Mouse (Mus musculus) hindbrain, embryonic 13.5 days (tissue): ENCODE results near the gene Lekr1. TPM values are rescaled to one million over a fixed set of nuclear protein-coding genes. Genes with fewer than 3 reads are reported as not detected.

Experiments
- ATAC-seq: fragments of 200-750 bp; cut with Nextera tagmentation; 2 replicates; pipeline ENCODE4 v1.8.0; 2017; ENCODE audit warnings: moderate TSS enrichment; ENCODE audit not compliant: low FRiP score
- H3K27ac ChIP-seq: fragments of 300-500 bp; sonication (generic); 2 replicates; pipeline ENCODE4 v1.5.1; 2015; ENCODE audit warnings: inconsistent platforms, mild to moderate bottlenecking, moderate library complexity
- H3K27me3 ChIP-seq: fragments of 300-500 bp; sonication (generic); 2 replicates; pipeline ENCODE4 v1.6.1; 2015; ENCODE audit warnings: mild to moderate bottlenecking, inconsistent platforms
- H3K36me3 ChIP-seq: fragments of 300-500 bp; sonication (generic); 2 replicates; pipeline ENCODE4 v1.6.1; 2015; ENCODE audit warnings: mild to moderate bottlenecking, inconsistent platforms
- H3K4me1 ChIP-seq: fragments of 300-500 bp; sonication (generic); replicated peaks from 2 replicates; pipeline ENCODE4 v1.6.1; 2015; ENCODE audit warnings: inconsistent platforms
- H3K4me2 ChIP-seq: fragments of 300-500 bp; sonication (generic); 2 replicates; pipeline ENCODE4 v1.6.1; 2015; ENCODE audit warnings: inconsistent platforms, mild to moderate bottlenecking, moderate library complexity
- H3K4me3 ChIP-seq: fragments of 300-500 bp; sonication (generic); 2 replicates; pipeline ENCODE4 v1.5.1; 2015; ENCODE audit warnings: mild to moderate bottlenecking, inconsistent platforms
- H3K9ac ChIP-seq: fragments of 300-500 bp; sonication (generic); 2 replicates; pipeline ENCODE4 v1.6.1; 2015; ENCODE audit warnings: mild to moderate bottlenecking, inconsistent platforms
- H3K9me3 ChIP-seq: fragments of 300-500 bp; sonication (generic); 2 replicates; pipeline ENCODE4 v1.6.1; 2016; ENCODE audit warnings: inconsistent platforms
- WGBS: fragments of 180-500 bp; shearing (Covaris S2); methylation state at CpG from one replicate; pipeline ENCODE4 v1.1.7; 2015; 5-methylcytosine and 5-hydroxymethylcytosine counted together
- polyA plus RNA-seq: library from polyadenylated mRNA; unstranded; fragments of >200 nt; fragmentation: Nextera tagmentation; extraction: Ambion mirVana; gene quantifications from 2 replicates; pipeline ENCODE4 v1.2.1, GENCODE M21; 2015

Lekr1 gene
- polyA plus RNA-seq, 1 experiment from 2014 or later = 8.6 TPM

DNA sequence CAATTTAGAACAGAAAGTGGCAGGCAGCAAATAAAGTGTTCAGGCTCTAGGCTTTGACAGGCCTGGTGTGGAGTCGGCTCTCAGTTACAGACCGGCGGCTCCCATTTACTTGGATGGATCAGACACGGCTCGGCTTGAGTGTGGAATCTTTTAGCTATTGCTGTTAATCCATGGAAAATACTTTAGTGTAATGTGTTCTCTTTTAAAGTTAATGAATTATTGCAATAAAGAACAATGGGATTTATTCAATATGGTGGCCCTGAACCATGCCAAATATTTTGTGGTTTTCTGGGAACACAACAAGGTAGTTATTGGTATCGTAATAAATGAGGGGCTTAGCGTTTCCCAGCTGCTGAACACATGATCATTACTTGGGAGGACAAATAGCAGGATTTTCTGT is 28.7 kb upstream of the Lekr1 start:
- Histone ChIP-seq H3K4me3 (no peak overlapping the region), H3K4me2 (no peak overlapping the region), H3K9ac (no peak overlapping the region), H3K27me3 (no peaks in the 10 kb centered on the region), H3K4me1 (peaks cover 7% of the 10 kb centered on the region), H3K9me3 (no peaks in the 10 kb centered on the region), H3K36me3 (no peaks in the 10 kb centered on the region), H3K27ac (no peak overlapping the region)
- whole genome bisulfite sequencing = 57% methylated on average over 7 of the region's 7 CpGs
- no peak for ATAC-seq

- 93% methylated on average over 11 of the region's 11 CpGs for WGBS
- peaks cover 7% of the 10 kb centered on the region for H3K4me1 ChIP-seq
- H3K36me3 ChIP-seq = no peaks in the 10 kb centered on the region
- no peaks in the 10 kb centered on the region for H3K9me3 ChIP-seq
- H3K27me3 ChIP-seq = no peaks in the 10 kb centered on the region
- no peak overlapping the region for H3K27ac ChIP-seq
- ATAC-seq = no peak
- H3K4me3 ChIP-seq = no peak overlapping the region
- H3K4me2 ChIP-seq = no peak overlapping the region
- H3K9ac ChIP-seq = no peak overlapping the region
Measured at GRCm38 (mm10) chr3:65638896-65639295, 27.1 kb upstream of the Lekr1 start.

GRCm38 (mm10) chr3:65639454-65640014 is 26.5 kb upstream of the Lekr1 start:
- ATAC-seq = no peak

GRCm38 (mm10) chr3:65642959-65643358 is 23.1 kb upstream of the Lekr1 start:
- no peak overlapping the region for H3K27ac ChIP-seq
- H3K4me2 ChIP-seq = no peak overlapping the region
- H3K36me3 ChIP-seq = no peaks in the 10 kb centered on the region
- no peaks in the 10 kb centered on the region for H3K27me3 ChIP-seq
- no peaks in the 10 kb centered on the region for H3K9me3 ChIP-seq
- H3K4me1 ChIP-seq = no peaks in the 10 kb centered on the region
- no peak overlapping the region for H3K4me3 ChIP-seq
- 75% methylated on average over 2 of the region's 2 CpGs for WGBS
- H3K9ac ChIP-seq = no peak overlapping the region
- no peak for ATAC-seq

More at GRCm38 (mm10) chr3:65639454-65640014, 26.5 kb upstream of the Lekr1 start:
- peaks cover 7% of the 10 kb centered on the region for H3K4me1 ChIP-seq
- no peaks in the 10 kb centered on the region for H3K36me3 ChIP-seq
- no peak overlapping the region for H3K27ac ChIP-seq
- H3K4me2 ChIP-seq = no peak overlapping the region
- H3K9me3 ChIP-seq = no peaks in the 10 kb centered on the region
- H3K9ac ChIP-seq = no peak overlapping the region
- no peaks in the 10 kb centered on the region for H3K27me3 ChIP-seq
- 72% methylated on average over 5 of the region's 5 CpGs for WGBS
- H3K4me3 ChIP-seq = no peak overlapping the region

DNA sequence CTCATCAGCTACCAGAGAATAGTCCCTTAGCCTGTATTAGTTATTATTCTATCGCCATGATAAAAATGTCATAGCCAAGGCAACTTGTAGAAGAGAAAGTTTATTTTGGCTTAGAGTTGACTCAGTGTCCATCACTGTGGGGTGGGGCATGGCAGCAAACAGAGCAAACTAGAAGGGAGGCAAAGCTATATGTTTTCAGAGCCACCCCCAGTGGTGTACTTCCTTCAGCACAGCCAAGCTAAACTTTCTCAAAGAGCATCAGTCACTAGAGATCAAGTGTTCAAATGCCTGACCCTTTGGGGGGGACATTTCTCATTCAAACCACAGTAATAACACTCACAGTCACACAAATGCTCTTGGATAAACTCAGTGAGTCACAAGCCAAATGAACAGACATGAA is 22.4 kb upstream of the Lekr1 start:
- no peaks in the 10 kb centered on the region for H3K9me3 ChIP-seq
- no peaks in the 10 kb centered on the region for H3K4me1 ChIP-seq
- H3K36me3 ChIP-seq = no peaks in the 10 kb centered on the region
- H3K27me3 ChIP-seq = no peaks in the 10 kb centered on the region
- no peak overlapping the region for H3K4me3 ChIP-seq
- no peak overlapping the region for H3K27ac ChIP-seq
- 92% methylated on average over 1 of the region's 1 CpGs for WGBS
- H3K9ac ChIP-seq = no peak overlapping the region
- ATAC-seq = no peak
- H3K4me2 ChIP-seq = no peak overlapping the region

DNA sequence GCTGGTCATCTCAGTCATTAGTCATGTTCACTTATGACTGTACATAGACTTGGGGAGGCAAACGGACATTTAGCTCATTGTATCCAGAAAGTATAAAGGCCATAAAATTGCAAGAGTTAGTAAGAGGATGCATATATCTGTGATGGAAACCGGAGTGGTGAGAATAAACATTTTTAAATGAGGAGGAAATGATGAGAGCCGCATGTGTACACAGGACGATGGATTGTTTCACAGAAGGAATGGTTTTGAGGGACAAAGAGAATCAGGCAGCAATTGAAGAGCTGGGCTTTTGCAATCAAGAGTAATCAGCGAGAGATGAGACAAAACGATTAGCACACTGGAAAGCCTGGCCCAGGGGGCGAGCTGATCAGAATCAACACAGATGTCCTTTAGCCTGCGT is 18.4 kb upstream of the Lekr1 start:
- H3K4me2 ChIP-seq = no peak overlapping the region
- no peaks in the 10 kb centered on the region for H3K36me3 ChIP-seq
- no peak for ATAC-seq
- 75% methylated on average over 8 of the region's 8 CpGs for WGBS
- no peaks in the 10 kb centered on the region for H3K4me1 ChIP-seq
- no peak overlapping the region for H3K9ac ChIP-seq
- no peak overlapping the region for H3K4me3 ChIP-seq
- no peak overlapping the region for H3K27ac ChIP-seq
- H3K9me3 ChIP-seq = no peaks in the 10 kb centered on the region
- H3K27me3 ChIP-seq = no peaks in the 10 kb centered on the region

- Histone ChIP-seq H3K27me3 (no peaks in the 10 kb centered on the region), H3K27ac (no peak overlapping the region), H3K9me3 (no peaks in the 10 kb centered on the region), H3K4me1 (no peaks in the 10 kb centered on the region), H3K36me3 (no peaks in the 10 kb centered on the region), H3K4me2 (no peak overlapping the region), H3K9ac (no peak overlapping the region), H3K4me3 (no peak overlapping the region)
- ATAC-seq = no peak; the same call in 1 of the 2 replicates
- WGBS = 24% methylated on average over 1 of the region's 1 CpGs
Measured at GRCm38 (mm10) chr3:65648913-65649312, 17.1 kb upstream of the Lekr1 start.

DNA sequence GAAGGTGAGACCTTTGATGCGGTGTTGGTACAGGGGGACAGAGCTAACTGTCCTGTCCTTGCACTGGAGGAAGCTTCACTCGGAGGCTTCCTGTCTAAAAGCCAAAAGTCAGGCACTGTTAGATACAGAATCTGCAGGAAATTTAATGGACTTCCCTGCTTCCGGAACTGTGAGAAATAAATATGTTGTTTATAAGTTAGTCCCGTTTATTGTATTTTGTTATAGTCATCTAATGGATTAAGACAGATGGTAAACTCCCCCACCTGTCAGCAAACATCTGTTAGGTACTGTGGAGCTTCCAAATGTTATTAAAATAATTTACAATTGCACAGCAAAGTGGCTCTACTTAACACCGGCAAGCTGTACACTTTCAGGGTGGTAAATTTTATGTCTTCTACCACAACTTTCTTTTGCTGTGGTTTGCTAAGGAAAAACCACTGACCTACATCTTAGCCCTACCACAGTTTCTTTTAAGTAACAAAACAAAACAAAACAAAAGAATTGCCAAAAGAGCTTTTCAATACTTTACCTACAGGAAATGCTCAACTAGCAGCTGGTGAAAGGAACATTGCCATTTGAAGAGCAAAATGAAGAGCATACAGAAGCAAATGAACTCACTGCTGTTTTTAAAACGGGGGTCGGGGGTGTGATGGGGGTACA is 15.7 kb upstream of the Lekr1 start:
- Histone ChIP-seq H3K9me3 (no peaks in the 10 kb centered on the region), H3K36me3 (no peaks in the 10 kb centered on the region), H3K4me1 (no peaks in the 10 kb centered on the region), H3K27ac (no peak overlapping the region), H3K4me3 (no peak overlapping the region), H3K9ac (no peak overlapping the region), H3K4me2 (no peak overlapping the region), H3K27me3 (no peaks in the 10 kb centered on the region)
- ATAC-seq = no peak
- WGBS = 56% methylated on average over 7 of the region's 7 CpGs

- Histone ChIP-seq H3K36me3 (no peaks in the 10 kb centered on the region), H3K27me3 (no peaks in the 10 kb centered on the region), H3K9ac (no peak overlapping the region), H3K9me3 (no peaks in the 10 kb centered on the region), H3K4me2 (no peak overlapping the region), H3K27ac (no peak overlapping the region), H3K4me1 (peaks cover 26% of the 10 kb centered on the region), H3K4me3 (no peak overlapping the region)
- 70% methylated on average over 10 of the region's 10 CpGs for WGBS
- no peak for ATAC-seq
Measured at GRCm38 (mm10) chr3:65654541-65655206, 11.4 kb upstream of the Lekr1 start.

GRCm38 (mm10) chr3:65656451-65656850 is 9.6 kb upstream of the Lekr1 start:
- no peaks in the 10 kb centered on the region for H3K36me3 ChIP-seq
- 0 out of 2 replicates have a peak overlapping the region, but pooled peaks have one; percentile 11 for H3K9ac ChIP-seq
- WGBS = 52% methylated on average over 7 of the region's 7 CpGs
- H3K4me3 ChIP-seq = no peak overlapping the region
- H3K4me2 ChIP-seq = 0 out of 2 replicates have a peak overlapping the region, but pooled peaks have one; percentile 30
- ATAC-seq = no peak
- peak overlapping the region; percentile 1; the same call in 1 of the 2 replicates for H3K27ac ChIP-seq
- peaks cover 11% of the 10 kb centered on the region; the same call in 1 of the 2 replicates for H3K27me3 ChIP-seq
- no peaks in the 10 kb centered on the region for H3K9me3 ChIP-seq
- peaks cover 26% of the 10 kb centered on the region for H3K4me1 ChIP-seq

DNA sequence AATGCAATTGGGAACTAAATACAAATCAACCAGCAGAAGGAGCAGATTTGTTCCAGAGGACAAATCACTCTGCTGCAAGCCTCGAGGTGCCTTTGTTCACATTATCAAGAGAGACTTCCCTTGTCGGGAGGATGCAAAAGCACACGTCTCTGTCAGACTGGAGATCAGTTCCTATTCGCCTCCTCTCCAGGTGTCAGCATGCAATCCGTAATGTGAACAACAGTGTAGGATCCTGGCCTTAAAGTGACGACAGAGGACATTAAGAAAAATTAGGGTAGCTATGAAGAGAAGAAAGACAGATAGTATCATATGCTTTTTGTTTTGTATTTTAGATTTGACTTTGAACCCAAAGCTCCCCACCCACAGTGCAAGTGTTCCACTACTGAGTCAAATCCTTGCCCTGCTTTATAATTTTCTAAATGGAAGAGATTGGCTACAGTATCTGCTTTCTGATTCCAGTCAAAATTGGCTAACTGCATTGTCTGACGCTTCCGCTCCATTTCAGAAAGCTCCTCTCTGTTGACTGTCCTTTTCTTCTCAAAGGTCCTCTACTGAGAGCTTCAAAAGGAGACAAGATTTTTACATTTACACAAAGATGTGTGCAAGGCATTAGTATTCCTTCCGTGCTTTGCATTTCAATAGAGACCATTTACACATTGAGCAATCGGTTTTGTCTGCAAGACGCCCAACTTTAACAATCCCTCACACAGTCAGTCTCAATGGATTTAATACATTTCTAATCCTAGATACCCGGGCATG is 8.9 kb upstream of the Lekr1 start:
- H3K36me3 ChIP-seq = no peaks in the 10 kb centered on the region
- WGBS = 11% methylated on average over 12 of the region's 12 CpGs
- 0 out of 2 replicates have a peak overlapping the region, but pooled peaks have one; percentile 11 for H3K9ac ChIP-seq
- no peaks in the 10 kb centered on the region for H3K9me3 ChIP-seq
- H3K4me3 ChIP-seq = no peak overlapping the region
- H3K27me3 ChIP-seq = peaks cover 11% of the 10 kb centered on the region; the same call in 1 of the 2 replicates
- H3K27ac ChIP-seq = peak overlapping the region; percentile 1; the same call in 1 of the 2 replicates
- peaks cover 26% of the 10 kb centered on the region for H3K4me1 ChIP-seq
- no peak for ATAC-seq
- peak overlapping the region; percentile 30 for H3K4me2 ChIP-seq

- 4% methylated on average over 18 of the region's 18 CpGs for WGBS
- no peaks in the 10 kb centered on the region for H3K36me3 ChIP-seq
- ATAC-seq = peak; percentile 19; the same call in 1 of the 2 replicates
- peak overlapping the region; percentile 79 for H3K9ac ChIP-seq
- H3K27me3 ChIP-seq = peaks cover 11% of the 10 kb centered on the region; the same call in 1 of the 2 replicates
- no peak overlapping the region for H3K27ac ChIP-seq
- peak overlapping the region; percentile 99 for H3K4me2 ChIP-seq
- H3K4me3 ChIP-seq = peak overlapping the region; percentile 65
- H3K4me1 ChIP-seq = peaks cover 26% of the 10 kb centered on the region
- H3K9me3 ChIP-seq = no peaks in the 10 kb centered on the region
Measured at GRCm38 (mm10) chr3:65658081-65658612, 7.9 kb upstream of the Lekr1 start.
